Mouse (Mus musculus) cerebellum, postnatal 10 days (tissue): ENCODE data around the gene Vps26a.

ENCODE experiments used
- DNase-seq, 2 experiments: peaks; one replicate each; pipeline ENCODE4 v3.0.0; 2021; ENCODE audit warnings: mixed read lengths in 2 of 2

The Vps26a gene

GRCm38 (mm10) chr10:62486618-62487415 lies at the start of gene Vps26a:
Gene Vps26a, minus strand, starts transcription at chr10:62486805.
- DNase-seq: peak; percentile 99 to 100

DNA sequence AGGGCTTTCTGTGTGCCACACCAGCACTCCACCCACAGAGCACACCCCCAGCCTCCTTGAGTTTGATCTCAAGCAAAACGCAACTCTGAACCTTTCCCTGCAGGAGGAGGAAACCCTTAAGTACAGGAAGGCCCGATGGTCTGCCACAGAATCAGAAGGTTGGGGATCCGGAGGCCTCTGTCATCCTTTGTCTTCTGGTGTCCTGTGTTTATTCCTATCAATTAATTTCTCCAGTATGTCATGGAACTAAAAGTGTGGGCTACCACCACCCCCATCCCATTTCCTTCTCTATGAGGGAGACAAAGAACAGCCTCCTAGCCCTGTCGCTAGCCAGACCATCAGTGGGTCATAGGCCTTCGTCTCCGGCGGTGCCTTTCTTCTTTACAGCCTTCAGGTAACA lies 47.9 kb upstream of the Vps26a start:
- no peak for DNase-seq

DNA sequence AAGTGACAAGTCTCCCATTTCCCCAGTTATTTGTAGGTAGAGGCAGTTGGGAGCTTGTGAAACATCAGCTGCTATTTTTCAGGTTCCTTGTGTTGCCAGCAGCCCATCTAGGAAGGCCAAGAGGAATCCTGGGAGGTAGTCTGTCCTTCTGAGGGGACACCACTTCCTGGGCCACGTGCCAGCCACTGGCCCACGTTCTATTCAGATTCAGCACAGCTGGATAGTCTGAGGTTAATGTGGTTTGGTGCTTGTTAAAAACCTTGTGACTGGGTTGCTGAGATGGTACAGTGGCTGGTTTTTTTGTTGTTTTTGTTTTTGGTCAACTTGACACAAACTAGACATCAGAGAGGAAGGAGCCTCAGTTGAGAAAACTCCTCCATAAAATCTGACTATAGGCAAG lies 46.2 kb upstream of the Vps26a start:
- no peak for DNase-seq

DNA sequence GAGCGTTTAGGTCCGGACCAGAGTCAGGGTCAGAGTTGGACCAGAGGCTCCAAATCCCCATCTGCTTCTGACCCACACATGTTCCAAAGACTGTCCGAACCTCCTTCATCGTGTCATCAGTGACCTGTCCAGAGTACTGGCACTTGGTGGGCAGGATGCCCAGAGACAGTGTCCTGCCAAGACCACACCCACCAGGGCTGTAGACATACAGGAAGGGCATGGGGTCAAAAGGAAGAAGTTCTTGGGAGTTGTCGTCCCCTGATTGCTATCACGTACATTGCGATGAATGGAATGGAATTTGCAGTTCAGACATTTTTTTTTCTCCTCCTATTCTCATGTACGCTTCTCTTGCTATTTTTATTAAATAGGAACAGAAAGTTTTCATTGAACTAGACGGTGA lies 43.6 kb upstream of the Vps26a start:
- DNase-seq: peak in 1 of 2 experiments; percentile 34

- no peak for DNase-seq
Measured at GRCm38 (mm10) chr10:62527351-62527750, 40.7 kb upstream of the Vps26a start, which contains the start of gene Srgn. Gene Srgn, minus strand, starts transcription at chr10:62527451.

DNA sequence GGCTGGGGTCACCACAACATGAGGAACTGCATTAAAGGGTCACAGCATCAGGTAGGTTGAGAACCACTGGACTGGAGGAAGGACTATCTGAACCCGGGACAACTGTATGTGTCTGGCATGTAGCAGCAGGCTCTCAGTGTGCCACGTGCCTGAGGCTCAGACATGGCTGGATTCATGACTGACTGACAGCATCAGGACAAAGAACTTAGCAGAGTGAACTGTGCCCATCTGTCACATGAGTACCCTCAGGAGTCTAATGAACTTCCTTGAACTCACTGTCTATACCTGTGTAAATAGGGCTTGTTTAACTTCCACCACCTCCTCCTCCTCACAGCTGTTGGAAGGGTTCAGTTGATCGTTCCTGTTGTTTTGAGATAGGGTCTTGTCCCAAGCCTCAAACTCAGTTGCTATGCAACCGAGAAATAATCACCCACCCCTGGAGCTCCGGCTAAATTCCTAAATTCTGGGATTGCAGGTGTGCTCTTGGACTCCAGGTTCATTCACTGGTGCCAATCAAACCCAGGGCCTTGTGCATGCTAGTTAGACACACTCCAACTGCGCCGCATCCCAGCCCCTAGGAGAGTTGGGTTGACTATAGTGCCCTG lies 35.8 kb upstream of the Vps26a start:
- DNase-seq: no peak

- DNase-seq: no peak
Measured at GRCm38 (mm10) chr10:62521763-62522162, 35.2 kb upstream of the Vps26a start.

- no peak for DNase-seq
Measured at GRCm38 (mm10) chr10:62520911-62521310, 34.3 kb upstream of the Vps26a start.

- DNase-seq: no peak
Measured at GRCm38 (mm10) chr10:62517511-62517910, 30.9 kb upstream of the Vps26a start.

GRCm38 (mm10) chr10:62512855-62513254 lies 26.2 kb upstream of the Vps26a start:
- DNase-seq: no peak

DNA sequence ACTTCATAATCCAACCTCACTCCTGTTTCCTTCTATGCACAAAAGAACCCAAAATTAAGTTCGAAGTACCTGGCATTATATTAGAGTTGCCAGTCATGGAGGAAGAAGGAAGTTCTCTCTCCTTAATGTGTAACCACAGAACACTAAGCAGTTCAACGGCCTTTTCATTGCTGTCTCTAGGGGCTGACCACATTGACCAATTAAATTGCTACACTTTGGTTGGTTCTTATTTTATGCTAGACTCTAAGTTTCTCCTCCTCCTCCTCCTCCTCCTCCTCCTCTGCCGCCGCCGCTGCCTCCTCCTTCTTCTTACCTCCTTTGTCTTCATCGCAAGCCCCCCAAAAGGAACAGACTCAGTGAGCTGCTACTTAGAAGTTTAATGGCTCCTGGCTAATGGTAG lies 24.9 kb upstream of the Vps26a start:
- DNase-seq: no peak

GRCm38 (mm10) chr10:62509032-62509656 lies 22.5 kb upstream of the Vps26a start:
- no peak for DNase-seq

- peak in 1 of 2 experiments; percentile 4 for DNase-seq
Measured at GRCm38 (mm10) chr10:62508459-62508858, 21.9 kb upstream of the Vps26a start.

DNA sequence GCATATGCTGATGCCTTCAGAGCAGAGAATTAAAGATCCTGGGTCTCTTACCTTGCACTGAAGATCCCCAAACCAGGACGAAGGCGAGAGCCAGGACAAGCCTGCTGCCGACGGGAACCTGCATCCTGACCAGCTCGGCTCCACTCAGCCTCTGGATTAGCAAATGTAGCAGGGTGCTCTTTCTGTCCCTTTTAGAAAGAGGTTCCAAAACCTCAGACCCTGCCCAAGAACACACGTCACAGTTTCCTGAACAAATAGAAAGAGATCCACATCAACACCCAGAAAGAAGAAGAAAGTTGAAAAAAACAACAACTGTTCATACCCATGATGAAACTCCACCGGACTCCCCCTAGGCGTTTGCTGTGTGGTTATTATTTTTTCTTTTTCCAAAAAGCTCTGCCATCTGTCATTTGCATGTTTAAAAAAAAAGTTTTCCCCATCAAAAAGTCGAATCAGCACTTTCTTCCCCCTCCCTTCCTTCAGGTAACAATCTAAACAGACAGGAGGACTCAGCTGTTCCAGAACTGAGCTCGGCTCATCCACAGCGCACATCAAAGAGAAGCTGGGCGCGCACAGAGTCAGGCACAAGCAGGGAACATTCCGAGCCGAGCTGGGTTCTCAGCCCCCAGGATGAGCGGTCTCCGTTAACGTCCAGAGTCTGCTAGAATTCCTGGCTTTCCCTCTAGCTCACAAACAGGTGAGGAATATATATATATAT lies 21.1 kb upstream of the Vps26a start:
- DNase-seq: peak; percentile 25 to 32

- DNase-seq: no peak
Measured at GRCm38 (mm10) chr10:62507071-62507470, 20.5 kb upstream of the Vps26a start.

GRCm38 (mm10) chr10:62506019-62506556 lies 19.5 kb upstream of the Vps26a start:
- no peak for DNase-seq

DNA sequence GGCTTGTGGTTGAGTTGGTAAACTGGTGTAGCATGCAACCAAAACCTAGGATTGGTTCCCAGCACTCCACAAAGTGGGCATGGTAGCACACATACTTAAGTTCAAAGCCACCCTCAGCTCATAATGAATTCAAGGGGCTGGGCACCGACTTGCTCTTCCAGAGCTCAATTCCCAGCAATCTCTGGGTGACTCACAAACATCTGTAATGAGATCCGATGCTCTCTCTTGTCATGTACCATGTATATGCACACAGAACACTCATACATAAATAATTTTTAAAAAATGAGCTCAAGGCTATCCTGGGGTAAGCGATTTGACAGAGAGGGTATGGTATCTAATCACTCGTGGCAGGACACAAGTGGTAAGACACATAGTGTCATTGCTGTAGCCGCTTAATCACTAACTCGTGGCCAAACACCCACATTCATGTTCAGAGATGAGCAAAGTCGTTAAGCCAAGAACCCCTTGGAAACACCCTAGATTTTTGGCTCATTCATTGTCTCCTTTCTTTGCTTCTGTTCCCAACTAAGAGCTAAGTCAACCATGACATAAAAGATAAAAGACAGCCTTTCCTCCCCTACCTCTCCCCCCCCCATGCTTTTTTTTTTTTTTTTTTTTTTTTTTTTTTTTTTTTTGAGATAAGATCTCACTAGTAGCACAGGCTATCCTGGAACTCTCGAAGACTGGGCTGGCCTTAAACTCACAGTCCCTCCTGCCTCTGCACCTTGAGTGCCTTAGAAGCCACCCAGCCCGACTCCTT lies 18.8 kb upstream of the Vps26a start:
- no peak for DNase-seq

DNA sequence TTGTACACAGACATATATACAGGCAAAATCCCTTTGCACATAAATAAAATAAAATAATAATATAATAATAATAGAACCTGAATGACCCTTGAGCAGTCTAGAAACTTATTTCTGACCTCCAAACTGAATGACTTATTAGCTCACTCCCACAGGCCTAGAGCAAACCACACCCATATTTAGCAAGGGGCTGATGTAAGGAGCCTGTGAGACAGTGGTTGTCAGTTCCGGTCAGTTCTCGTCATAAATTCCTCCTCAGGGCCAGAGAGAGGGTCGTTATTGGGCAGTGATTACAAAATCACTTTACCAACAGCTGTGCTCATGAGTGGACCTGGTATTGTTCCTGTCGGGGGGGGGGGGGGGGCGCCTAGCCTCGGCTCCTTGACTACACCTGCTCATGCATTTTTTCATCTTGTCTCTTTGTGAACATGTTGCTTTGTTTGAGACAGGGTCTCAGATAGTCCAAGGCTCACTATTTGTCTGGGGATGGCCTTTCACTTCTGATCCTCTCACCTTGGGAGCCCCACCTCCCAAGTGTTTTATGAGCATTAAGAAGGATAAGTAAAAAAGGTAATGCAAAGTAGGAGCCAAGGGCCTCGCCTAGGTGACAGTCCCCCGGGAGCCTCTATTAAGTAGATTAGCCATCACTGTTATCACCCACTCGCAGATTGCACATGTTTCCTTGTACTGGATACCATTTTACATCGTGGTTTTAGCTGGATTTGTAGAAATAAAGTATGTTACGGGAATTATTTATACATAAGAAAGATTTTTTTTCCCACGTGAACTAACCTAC lies 17.4 kb upstream of the Vps26a start:
- DNase-seq: no peak

GRCm38 (mm10) chr10:62503353-62503752 lies 16.7 kb upstream of the Vps26a start:
- no peak for DNase-seq

DNA sequence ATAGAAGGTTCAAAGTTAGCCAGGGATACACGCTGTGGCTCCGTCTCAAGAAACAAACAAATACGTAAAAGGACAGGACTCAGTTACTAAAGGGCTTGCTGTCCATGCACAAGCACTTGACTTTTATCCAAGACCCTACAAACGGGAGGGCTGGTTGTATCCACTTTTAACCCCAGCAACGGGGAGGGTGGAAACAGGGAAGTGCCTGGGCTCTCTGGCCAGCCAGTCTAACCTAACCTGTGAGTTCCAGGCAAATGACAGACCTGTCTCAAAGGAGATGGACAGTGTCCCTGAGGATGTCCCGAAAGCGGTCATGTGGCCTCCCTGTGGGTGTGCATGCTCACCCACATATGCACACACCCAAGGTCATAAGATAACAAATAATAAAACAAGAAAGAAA lies 15.3 kb upstream of the Vps26a start:
- DNase-seq: no peak

DNA sequence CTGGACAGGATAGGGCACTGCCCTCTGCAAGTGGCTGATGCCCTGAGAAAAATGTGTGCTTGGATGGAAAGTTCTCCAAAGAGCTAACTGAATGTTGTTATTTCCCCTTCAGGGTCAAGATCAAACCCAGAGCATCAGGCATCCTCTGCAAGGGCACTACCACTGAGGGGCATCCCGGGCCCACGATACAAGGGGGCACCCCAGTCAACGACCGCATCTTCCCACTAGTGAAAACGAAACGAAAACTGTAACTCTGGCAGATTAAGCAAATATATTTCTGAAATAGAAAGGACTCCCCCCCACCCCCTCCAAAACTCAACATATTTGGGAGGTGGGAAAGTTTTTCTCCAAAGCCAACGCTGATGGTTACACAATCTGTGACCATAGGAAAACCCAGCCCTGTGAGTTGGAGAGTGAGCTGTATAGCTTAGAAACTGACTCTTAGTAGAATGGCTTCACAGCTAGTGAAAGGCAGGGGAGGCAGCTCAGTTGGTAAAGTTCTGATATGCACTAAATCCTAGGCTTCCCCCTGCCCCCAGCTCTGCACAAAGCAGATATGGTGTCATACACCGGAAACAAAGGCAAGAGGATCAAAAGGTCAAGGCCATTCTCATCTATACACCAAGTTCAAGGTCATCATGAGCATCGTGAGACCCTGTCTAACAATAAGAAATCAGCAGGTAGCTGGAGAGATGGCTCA lies 14.5 kb upstream of the Vps26a start:
- no peak for DNase-seq
